Mouse (Mus musculus) megakaryocyte, embryonic 14.5 days (primary cell): Measurements from ENCODE around the gene Fam160b1. TPM values are rescaled to one million over a fixed set of nuclear protein-coding genes. Genes with fewer than 3 reads are reported as not detected.
A peak's percentile ranks its signal among the peaks of the same experiment; 100 is the strongest.

ENCODE experiments used
- H3K27me3 ChIP-seq: replicated peaks from 2 replicates; pipeline ENCODE3; 2012; ENCODE audit warnings: inconsistent platforms
- H3K36me3 ChIP-seq: replicated peaks from 2 replicates; pipeline ENCODE3; 2012; ENCODE audit warnings: low read length, inconsistent platforms, mixed read lengths
- H3K4me1 ChIP-seq: 2 replicates; pipeline ENCODE4 v1.6.1; 2012; ENCODE audit warnings: inconsistent platforms
- H3K4me3 ChIP-seq: replicated peaks from 2 replicates; pipeline ENCODE3; 2012; ENCODE audit warnings: moderate library complexity, mild to moderate bottlenecking, inconsistent platforms
- H3K9me3 ChIP-seq: 2 replicates; pipeline ENCODE4 v1.6.1; 2012; ENCODE audit warnings: inconsistent platforms
- FLI1 ChIP-seq: IDR thresholded peaks from 2 replicates; pipeline ENCODE4 v1.6.1; 2012; ENCODE audit warnings: low read length, inconsistent platforms, mixed read lengths
- GATA1 ChIP-seq: IDR thresholded peaks from 3 replicates; pipeline ENCODE4 v1.6.1; 2012; ENCODE audit warnings: mixed read lengths, low read length, inconsistent platforms, borderline replicate concordance
- polyA plus RNA-seq: library from polyadenylated mRNA; stranded (reverse); fragments of >175 nt; gene quantifications from 2 replicates; pipeline ENCODE4 v1.2.3, GENCODE M21; 2012; ENCODE audit warnings: low replicate concordance; ENCODE audit not compliant: insufficient read depth

The Fam160b1 gene
- polyA plus RNA-seq, 1 experiment: 2.9 TPM

DNA sequence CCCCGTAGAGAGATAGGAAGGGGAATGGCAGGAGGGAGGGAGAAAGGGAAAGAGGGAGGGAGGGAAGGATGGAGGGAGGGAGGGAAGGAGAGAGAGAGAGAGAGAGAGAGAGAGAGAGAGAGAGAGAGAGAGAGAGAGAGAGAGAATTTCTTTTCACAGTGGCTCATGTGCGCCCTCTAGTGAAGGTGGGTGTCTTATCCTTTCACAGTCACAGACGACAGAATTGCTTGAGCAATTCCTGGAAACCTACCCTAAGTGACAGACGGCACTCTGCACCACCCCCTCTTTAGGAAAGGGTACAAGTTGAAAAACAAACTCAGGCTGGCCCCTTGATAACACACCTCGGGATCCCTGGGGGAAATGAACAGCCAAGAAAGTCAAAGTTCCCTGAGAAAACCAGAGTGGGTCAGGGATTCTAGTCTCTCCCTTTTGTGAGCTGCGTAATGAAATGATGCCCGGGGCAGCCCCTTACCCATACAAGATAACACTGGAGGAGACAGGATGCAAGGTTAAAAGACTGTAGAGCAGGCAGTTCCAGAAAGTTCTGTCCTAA is 34.7 kb upstream of the Fam160b1 start:
- no peaks in the 10 kb centered on the region for H3K36me3 ChIP-seq
- no peak for TF ChIP-seq FLI1
- TF ChIP-seq GATA1: no peak
- H3K4me1 ChIP-seq: peaks cover 42% of the 10 kb centered on the region
- H3K27me3 ChIP-seq: peaks cover 26% of the 10 kb centered on the region
- H3K4me3 ChIP-seq: peak overlapping the region; percentile 33
- no peaks in the 10 kb centered on the region; the same call in 1 of the 2 replicates for H3K9me3 ChIP-seq

DNA sequence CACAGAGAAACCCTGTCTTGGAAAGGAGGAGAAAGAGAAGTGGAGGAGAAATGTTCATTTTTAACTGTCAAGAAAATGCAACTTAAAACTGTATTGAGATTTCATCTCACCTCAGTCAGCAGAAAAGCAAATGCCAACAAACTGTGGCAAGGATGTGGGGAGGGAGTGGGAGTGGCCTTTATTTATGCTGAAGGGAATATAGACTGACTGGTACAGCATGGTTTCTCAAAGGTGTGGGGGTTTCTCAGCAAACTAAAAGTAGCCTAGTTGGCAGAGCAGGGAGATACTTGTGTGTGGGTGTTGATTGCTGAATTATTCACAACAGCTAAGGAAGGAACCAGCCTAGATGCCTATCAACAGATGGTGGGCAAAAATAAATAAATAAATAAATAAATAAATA is 32.8 kb upstream of the Fam160b1 start:
- Histone ChIP-seq H3K27me3 (peaks cover 20% of the 10 kb centered on the region), H3K9me3 (no peaks in the 10 kb centered on the region), H3K4me1 (peaks cover 47% of the 10 kb centered on the region), H3K4me3 (no peak overlapping the region), H3K36me3 (no peaks in the 10 kb centered on the region)
- TF ChIP-seq GATA1 (no peak), FLI1 (no peak)

DNA sequence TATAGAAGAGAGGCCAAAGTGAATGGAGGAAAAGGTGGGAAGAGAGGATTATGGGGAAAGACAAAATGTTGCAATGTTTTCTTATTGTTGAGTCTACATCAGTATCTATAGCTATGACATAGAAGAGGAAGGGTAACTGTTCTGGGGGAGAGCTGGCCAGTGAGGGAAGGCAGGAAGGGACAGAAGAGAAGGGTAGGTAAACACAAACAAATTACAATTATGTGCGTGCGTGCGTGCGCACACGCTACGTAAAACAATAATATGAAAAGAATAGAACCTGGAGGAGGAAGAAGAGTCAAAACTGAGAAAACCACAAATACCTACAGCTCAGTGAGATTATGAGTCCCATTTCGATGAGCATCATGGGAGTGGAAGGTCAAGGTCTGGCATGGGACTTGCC is 32.2 kb upstream of the Fam160b1 start:
- Histone ChIP-seq H3K9me3 (no peaks in the 10 kb centered on the region), H3K36me3 (no peaks in the 10 kb centered on the region), H3K4me1 (peaks cover 48% of the 10 kb centered on the region), H3K27me3 (peaks cover 17% of the 10 kb centered on the region), H3K4me3 (no peak overlapping the region)
- no peak for TF ChIP-seq FLI1

DNA sequence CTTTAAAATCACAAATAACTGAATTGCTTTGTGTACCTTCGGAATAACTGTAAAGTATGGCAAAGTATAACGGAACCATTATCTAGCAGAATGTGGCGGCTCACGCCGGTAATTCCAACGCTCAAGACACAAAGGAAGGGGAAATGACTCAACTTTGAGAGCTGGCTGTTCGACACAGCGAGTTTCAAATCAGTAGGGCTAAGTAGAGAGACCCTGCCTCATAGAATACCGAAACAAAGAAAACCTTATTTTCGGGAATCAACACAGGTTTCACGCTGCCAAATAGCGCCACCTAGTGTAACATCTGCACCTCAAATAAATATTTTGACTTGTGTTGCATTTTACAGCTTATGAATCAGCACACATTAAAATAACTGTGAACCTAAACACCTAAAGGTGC is 31.7 kb upstream of the Fam160b1 start:
- H3K4me3 ChIP-seq: peak overlapping the region; percentile 86
- TF ChIP-seq FLI1 (no peak), GATA1 (no peak)

DNA sequence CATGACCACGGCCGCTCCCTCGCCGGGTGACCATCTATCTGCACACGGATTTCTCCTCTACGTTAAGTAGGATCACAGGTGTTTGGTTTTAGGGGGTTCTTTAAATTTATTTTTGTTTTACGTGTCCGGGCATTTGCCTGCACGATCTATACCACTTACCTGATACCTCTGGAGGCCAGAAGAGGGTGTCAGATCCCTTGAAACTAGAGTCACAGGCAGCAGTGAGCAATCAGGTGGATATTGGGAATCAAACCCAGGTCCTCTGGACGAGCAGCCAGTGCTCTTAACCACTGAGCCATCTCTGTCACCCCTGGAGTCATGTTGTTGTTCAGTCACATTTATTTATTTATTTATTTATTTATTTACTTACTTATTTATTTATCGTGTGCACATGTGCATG is 30.2 kb upstream of the Fam160b1 start:
- Histone ChIP-seq H3K9me3 (no peaks in the 10 kb centered on the region), H3K27me3 (no peaks in the 10 kb centered on the region), H3K4me1 (peaks cover 54% of the 10 kb centered on the region), H3K36me3 (no peaks in the 10 kb centered on the region), H3K4me3 (no peak overlapping the region)
- TF ChIP-seq FLI1 (no peak), GATA1 (no peak)

More for the DNA sequence above, 31.7 kb upstream of the Fam160b1 start:
- no peaks in the 10 kb centered on the region for H3K9me3 ChIP-seq
- H3K36me3 ChIP-seq: no peaks in the 10 kb centered on the region
- H3K4me1 ChIP-seq: peaks cover 51% of the 10 kb centered on the region
- H3K27me3 ChIP-seq: peaks cover 12% of the 10 kb centered on the region

DNA sequence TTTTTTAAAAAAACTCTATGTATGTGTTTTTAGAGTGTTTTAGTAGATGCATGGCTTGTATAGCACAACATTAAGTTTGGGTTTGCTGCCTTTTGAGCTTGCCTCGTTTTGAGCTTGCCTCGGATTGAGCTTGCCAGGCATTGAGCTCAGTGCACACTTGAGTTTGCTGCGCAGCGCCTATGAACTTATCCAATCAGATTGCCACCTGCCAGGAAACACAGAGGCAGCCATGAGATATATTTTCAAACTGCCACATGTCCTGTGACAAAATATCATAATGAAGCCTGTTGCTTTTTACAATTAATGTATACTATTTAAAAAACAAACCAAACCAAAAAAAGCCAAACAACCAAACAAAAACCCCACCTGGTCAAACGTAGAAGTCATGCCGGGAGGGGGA is 29.2 kb upstream of the Fam160b1 start:
- TF ChIP-seq GATA1 (no peak), FLI1 (no peak)
- Histone ChIP-seq H3K36me3 (no peaks in the 10 kb centered on the region), H3K4me1 (peaks cover 49% of the 10 kb centered on the region), H3K9me3 (no peaks in the 10 kb centered on the region), H3K4me3 (no peak overlapping the region), H3K27me3 (no peaks in the 10 kb centered on the region)

DNA sequence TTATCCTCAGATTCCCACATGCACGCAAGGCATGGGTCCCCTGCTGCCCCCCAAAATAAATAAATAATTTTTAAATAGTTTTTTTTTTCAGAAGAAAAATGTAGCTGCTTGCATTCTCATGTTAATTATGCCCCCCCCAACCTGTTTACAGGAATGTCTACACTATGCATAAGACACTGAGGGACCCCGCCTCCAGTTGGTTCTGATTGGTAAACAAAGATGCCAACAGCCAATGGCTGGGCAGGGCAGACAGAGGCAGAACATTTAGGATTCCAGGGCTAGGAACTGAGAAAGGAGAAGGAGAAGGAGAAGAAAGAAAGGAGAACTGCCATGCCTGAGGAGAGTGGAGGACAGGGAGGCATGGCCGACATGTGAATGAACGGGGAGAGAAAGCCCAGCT is 27.1 kb upstream of the Fam160b1 start:
- H3K27me3 ChIP-seq: no peaks in the 10 kb centered on the region
- no peak overlapping the region for H3K4me3 ChIP-seq
- H3K4me1 ChIP-seq: peaks cover 30% of the 10 kb centered on the region
- H3K9me3 ChIP-seq: no peaks in the 10 kb centered on the region
- H3K36me3 ChIP-seq: no peaks in the 10 kb centered on the region
- TF ChIP-seq GATA1: no peak
- no peak for TF ChIP-seq FLI1

DNA sequence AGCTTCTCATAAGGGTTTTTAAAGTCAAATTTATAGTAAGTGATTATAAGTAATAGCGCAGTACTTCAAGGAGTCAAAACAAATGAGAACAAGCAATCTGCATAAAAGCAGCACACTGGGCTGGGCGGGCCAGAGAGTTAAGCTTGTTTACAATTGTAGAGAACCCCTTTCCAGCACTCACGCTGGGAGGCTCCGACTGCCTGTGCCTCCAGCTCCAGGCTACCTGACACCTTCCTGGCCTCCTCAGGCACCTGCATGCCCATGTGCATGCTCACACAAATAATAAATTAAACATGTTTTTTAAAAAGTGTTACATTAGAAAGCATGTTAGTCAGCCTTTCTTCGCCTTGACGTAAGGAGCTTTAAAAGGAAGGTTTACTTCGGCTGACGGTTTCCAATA is 25.3 kb upstream of the Fam160b1 start:
- Histone ChIP-seq H3K4me3 (no peak overlapping the region), H3K36me3 (no peaks in the 10 kb centered on the region), H3K4me1 (peaks cover 26% of the 10 kb centered on the region), H3K27me3 (no peaks in the 10 kb centered on the region), H3K9me3 (no peaks in the 10 kb centered on the region)
- TF ChIP-seq FLI1: no peak
- no peak for TF ChIP-seq GATA1

DNA sequence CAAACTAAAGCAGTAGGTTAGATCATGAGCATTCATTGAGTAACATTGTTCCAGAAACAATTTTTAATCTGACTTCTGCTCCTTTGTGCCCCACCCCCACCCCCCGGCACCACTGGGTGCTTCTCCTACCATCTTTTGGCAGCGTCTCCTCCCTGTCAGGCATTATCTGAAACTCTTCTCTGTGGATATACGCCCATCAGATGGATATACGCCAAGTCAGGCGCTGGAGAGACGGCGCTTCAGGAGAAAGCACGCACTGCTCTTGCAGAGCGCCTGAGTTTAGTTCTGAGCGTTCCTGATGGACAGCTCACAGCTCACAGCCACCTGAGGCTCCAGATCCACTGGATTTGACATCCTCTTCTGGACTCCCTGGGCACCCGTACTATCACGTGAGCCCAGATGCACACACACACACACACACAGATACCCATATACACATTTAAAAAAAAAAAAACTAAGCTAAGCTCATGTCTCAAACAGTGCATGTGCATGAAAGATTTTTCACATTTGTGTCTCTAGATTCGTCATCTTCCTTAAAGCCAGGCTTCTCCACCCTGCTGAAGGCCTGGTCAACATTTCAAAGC is 21.1 kb upstream of the Fam160b1 start:
- Histone ChIP-seq H3K4me3 (no peak overlapping the region), H3K4me1 (peaks cover 36% of the 10 kb centered on the region), H3K9me3 (no peaks in the 10 kb centered on the region), H3K27me3 (no peaks in the 10 kb centered on the region), H3K36me3 (peaks cover 2% of the 10 kb centered on the region)
- TF ChIP-seq FLI1 (no peak), GATA1 (no peak)

DNA sequence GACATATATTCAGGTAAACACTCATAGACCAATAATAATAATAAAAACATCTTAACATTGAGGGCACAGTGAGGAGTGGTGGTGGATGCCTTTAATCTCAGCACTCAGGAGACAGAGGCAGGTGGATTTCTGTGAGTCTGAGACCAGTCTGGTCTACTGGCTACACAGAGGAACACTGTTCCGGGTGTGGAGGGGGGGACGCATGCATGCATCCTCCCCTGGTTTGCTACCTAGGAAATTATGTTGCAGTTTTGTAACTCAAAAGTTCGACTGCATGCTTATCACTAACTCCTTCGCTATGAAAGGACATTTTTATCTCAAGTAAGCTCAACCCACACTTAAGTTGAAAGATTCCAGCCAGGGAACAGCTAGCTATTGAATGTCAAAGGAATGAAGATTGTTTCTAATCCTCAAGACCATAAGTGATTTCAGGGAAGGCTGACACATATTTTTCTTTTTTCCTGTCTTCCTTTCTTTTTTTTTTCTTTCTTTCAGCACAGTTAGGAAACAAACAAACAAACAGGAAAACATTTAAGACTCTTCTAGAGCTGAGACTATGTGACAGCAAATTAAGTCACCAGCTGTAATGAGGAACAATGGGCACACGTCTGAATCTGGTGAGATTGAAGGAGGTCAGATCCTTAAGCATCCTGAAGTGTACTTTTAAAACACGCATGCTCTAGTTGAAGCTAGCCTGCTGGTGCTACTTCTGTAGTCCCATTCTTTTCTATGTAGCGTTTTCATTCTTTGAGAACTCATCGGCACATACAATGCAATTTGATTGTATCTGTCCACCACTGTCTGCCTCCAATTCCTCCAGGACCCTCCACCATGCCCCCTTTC is 19.4 kb upstream of the Fam160b1 start:
- Histone ChIP-seq H3K36me3 (peaks cover 2% of the 10 kb centered on the region), H3K9me3 (0 out of 2 replicates have a peak, but pooled peaks cover 2% of the 10 kb centered on the region), H3K4me1 (peaks cover 45% of the 10 kb centered on the region), H3K27me3 (no peaks in the 10 kb centered on the region), H3K4me3 (no peak overlapping the region)
- TF ChIP-seq FLI1 (no peak), GATA1 (no peak)
